Mouse (Mus musculus) neural tube, embryonic 15.5 days (tissue): ENCODE measurements at regions not wholly inside any gene's neighbourhood (a gene's known extent, or its start where the extent isn't known, plus 50 kb on each side); places are given as distances from the start of the nearest gene placed in this dataset.

ENCODE experiments used
- ATAC-seq: fragments of 200-750 bp; cut with Nextera tagmentation; 2 replicates; pipeline ENCODE4 v1.8.0; 2017; ENCODE audit warnings: mild to moderate bottlenecking, moderate TSS enrichment, moderate library complexity; ENCODE audit not compliant: low FRiP score
- H3K27ac ChIP-seq: fragments of 300-500 bp; sonication (generic); replicated peaks from 2 replicates; pipeline ENCODE4 v1.5.1; 2015; ENCODE audit warnings: mild to moderate bottlenecking, inconsistent platforms
- H3K27me3 ChIP-seq: fragments of 300-500 bp; sonication (generic); replicated peaks from 2 replicates; pipeline ENCODE4 v1.6.1; 2015; ENCODE audit warnings: inconsistent platforms
- H3K36me3 ChIP-seq: fragments of 300-500 bp; sonication (generic); 2 replicates; pipeline ENCODE4 v1.6.1; 2015; ENCODE audit warnings: inconsistent platforms
- H3K4me1 ChIP-seq: fragments of 300-500 bp; sonication (generic); 2 replicates; pipeline ENCODE4 v1.6.1; 2015; ENCODE audit warnings: inconsistent platforms
- H3K4me2 ChIP-seq: fragments of 300-500 bp; sonication (generic); 2 replicates; pipeline ENCODE4 v1.6.1; 2015; ENCODE audit warnings: inconsistent platforms, mild to moderate bottlenecking, moderate library complexity
- H3K4me3 ChIP-seq: fragments of 300-500 bp; sonication (generic); replicated peaks from 2 replicates; pipeline ENCODE4 v1.5.1; 2015; ENCODE audit warnings: mild to moderate bottlenecking, inconsistent platforms
- H3K9ac ChIP-seq: fragments of 300-500 bp; sonication (generic); replicated peaks from 2 replicates; pipeline ENCODE4 v1.6.1; 2015; ENCODE audit warnings: mild to moderate bottlenecking, inconsistent platforms
- H3K9me3 ChIP-seq: fragments of 300-500 bp; sonication (generic); replicated peaks from 2 replicates; pipeline ENCODE4 v1.6.1; 2016; ENCODE audit warnings: inconsistent platforms
- WGBS: fragments of 180-500 bp; shearing (Covaris S2); methylation state at CpG from one replicate; pipeline ENCODE4 v1.1.7; 2015; ENCODE audit warnings: mixed read lengths; 5-methylcytosine and 5-hydroxymethylcytosine counted together

DNA sequence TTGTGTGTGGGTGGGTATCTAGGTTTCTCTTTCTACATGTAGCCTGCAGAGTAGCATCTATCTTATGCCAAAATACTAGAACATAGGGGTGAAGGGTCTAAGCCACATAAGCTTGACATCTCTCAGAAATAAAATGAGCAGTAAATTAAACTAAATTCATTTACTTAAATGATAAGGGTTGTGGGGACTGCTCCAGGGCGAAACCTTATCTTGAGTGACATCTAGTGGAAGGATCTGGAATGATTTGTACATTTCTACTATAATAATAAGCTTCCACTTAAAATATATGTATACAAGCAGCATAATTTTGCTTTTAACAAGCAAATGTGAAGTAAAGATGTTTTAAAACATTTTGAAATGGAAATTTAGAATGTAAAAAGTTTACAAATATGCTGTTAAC is 271.4 kb downstream of the Vgll3 start:
- H3K9me3 ChIP-seq = no peaks in the 10 kb centered on the region
- no peak overlapping the region for H3K27ac ChIP-seq
- no peak overlapping the region for H3K9ac ChIP-seq
- 9% methylated on average over 1 of the region's 1 CpGs for whole genome bisulfite sequencing
- H3K36me3 ChIP-seq = no peaks in the 10 kb centered on the region
- no peaks in the 10 kb centered on the region for H3K4me1 ChIP-seq
- no peak overlapping the region for H3K4me3 ChIP-seq
- no peaks in the 10 kb centered on the region for H3K27me3 ChIP-seq
- no peak for ATAC-seq
- no peak overlapping the region for H3K4me2 ChIP-seq

DNA sequence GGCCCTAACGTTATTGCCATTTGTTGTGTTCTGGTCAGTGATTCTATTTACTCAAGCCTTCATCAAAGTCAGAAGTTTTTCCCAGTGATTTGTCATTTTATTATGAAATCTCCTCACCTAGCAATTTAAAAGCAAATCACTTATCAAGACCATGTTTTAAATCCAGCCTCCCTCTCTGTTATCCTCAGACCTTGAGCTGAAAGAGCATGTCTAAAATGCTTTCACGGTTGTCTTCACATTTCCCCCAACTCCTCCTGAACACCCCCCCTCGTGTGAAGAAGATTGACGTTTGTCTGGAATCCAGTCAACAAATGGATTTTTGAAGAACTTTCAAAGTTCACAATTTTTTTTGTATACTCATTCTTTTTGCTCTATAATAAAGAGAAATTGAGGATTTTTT is 277.7 kb downstream of the Vgll3 start:
- Histone ChIP-seq H3K27ac (no peak overlapping the region), H3K27me3 (no peaks in the 10 kb centered on the region), H3K4me2 (no peak overlapping the region), H3K4me3 (no peak overlapping the region), H3K4me1 (0 out of 2 replicates have a peak, but pooled peaks cover 4% of the 10 kb centered on the region), H3K9ac (no peak overlapping the region), H3K36me3 (no peaks in the 10 kb centered on the region), H3K9me3 (no peaks in the 10 kb centered on the region)
- 73% methylated on average over 4 of the region's 4 CpGs for WGBS
- no peak for ATAC-seq

DNA sequence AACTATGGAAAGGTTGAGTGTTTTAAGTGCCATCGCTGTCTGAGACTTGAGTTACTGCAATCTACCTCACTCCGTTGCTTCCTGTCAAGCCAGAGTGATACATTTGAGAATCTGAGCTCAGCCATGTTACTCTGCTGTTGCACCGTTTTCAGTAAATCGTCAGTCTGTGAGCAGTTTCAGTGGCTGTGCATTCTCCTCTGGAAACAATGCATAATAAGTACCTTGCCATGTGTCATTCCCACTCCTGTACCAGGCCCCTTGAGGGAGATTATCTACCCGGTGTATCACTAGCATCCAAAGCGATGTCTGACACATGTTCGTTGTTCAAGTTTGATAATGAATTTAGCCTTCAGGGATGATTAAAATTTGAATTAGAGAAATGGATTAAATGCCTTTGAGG is 280.6 kb downstream of the Vgll3 start:
- WGBS = 32% methylated on average over 7 of the region's 7 CpGs
- peak; percentile 70; the same call in 1 of the 2 replicates for ATAC-seq

DNA sequence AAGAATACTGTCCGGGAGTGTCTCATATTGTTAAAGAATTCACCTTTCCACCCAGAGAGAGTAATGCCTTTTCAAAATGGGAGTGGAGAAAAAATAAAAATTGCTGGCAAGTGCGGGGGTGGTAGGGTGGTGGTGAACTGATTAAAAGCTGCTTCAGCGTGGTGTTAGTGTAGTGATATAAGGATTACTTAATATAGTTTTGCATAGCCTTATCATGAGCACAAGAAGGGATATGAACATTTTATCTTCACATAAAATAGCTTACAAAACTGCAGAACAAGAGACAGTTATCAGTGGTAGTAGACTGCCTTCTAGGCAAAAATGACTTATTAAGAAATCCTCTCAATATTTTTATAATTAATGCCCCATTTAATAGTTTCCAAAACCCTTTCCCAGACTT is 302.9 kb downstream of the Vgll3 start:
- no peaks in the 10 kb centered on the region for H3K9me3 ChIP-seq
- H3K9ac ChIP-seq = no peak overlapping the region
- H3K4me1 ChIP-seq = no peaks in the 10 kb centered on the region
- no peak overlapping the region for H3K4me3 ChIP-seq
- no peaks in the 10 kb centered on the region for H3K27me3 ChIP-seq
- H3K36me3 ChIP-seq = no peaks in the 10 kb centered on the region
- H3K4me2 ChIP-seq = no peak overlapping the region
- no peak for ATAC-seq
- no peak overlapping the region for H3K27ac ChIP-seq
- WGBS = 92% methylated on average over 3 of the region's 3 CpGs

More for the DNA sequence above, 280.6 kb downstream of the Vgll3 start:
- Histone ChIP-seq H3K4me1 (0 out of 2 replicates have a peak, but pooled peaks cover 4% of the 10 kb centered on the region), H3K36me3 (no peaks in the 10 kb centered on the region), H3K4me3 (no peak overlapping the region), H3K4me2 (no peak overlapping the region), H3K27me3 (no peaks in the 10 kb centered on the region), H3K27ac (no peak overlapping the region), H3K9ac (no peak overlapping the region), H3K9me3 (no peaks in the 10 kb centered on the region)

DNA sequence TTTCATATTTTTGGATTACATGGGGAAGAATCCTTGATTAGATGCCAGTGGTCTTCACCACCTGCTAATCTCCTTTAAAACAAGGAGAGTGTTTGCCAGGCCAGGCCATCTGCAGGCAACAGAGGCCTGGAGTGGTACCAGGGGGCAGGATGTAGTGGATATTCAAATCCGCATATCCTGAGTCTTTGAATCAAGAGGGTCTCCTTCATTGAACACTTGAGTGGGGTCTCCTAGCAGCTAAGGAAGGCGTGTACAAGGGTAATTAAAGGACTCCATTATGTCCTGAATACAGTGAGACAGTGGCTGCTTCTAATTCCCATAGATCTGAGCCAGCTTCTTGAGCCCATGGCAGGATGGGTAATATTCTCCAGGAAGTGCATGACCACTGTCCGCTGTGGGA is 322.7 kb downstream of the Vgll3 start:
- no peaks in the 10 kb centered on the region for H3K4me1 ChIP-seq
- H3K27me3 ChIP-seq = no peaks in the 10 kb centered on the region
- WGBS = 76% methylated on average over 3 of the region's 3 CpGs
- H3K27ac ChIP-seq = no peak overlapping the region
- no peak overlapping the region for H3K4me2 ChIP-seq
- no peaks in the 10 kb centered on the region for H3K9me3 ChIP-seq
- no peak for ATAC-seq
- H3K36me3 ChIP-seq = no peaks in the 10 kb centered on the region
- no peak overlapping the region for H3K9ac ChIP-seq
- no peak overlapping the region for H3K4me3 ChIP-seq

DNA sequence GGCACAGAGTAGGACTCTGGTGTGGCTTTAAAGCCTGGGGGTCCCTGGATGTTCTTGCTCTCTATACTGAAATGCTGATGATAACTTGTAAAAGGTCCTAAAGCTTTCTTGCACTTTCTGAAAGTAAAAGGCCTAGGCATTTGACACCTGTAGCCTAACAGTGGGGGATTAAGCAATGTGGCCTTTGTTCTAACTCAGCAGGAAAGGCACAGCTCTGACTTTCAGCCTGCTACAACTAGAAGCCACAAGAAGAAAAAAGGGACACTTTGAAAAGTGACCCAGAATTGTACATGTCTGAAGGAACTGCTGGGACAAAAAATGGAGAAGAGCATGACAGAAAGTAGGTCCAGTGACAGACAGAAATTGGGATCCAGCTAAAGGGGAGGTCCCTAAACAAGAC is 329.7 kb downstream of the Vgll3 start:
- Histone ChIP-seq H3K4me2 (no peak overlapping the region), H3K27me3 (no peaks in the 10 kb centered on the region), H3K4me3 (no peak overlapping the region), H3K4me1 (no peaks in the 10 kb centered on the region), H3K27ac (no peak overlapping the region), H3K36me3 (no peaks in the 10 kb centered on the region), H3K9ac (no peak overlapping the region), H3K9me3 (no peaks in the 10 kb centered on the region)
- no peak for ATAC-seq

DNA sequence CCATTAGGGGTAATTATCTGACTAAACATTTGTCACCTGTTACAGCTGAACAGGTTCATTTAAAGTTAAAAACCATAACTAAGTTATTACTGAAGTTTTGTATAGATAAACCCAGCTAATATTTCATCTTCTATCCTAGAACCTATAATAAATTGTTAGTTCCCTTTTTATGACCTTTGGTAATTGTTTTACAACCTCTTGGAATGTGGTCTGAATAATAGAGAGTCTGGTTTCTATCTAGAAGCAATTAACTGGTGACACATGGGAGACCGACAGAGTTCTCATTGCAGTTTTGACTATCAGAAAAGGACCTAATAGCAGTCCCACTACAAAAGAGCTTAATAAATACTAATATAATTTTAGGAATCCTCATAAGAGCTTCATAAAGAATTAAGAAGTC is 330.2 kb downstream of the Vgll3 start:
- WGBS = 7% methylated on average over 1 of the region's 1 CpGs
- Histone ChIP-seq H3K4me3 (no peak overlapping the region), H3K9ac (no peak overlapping the region), H3K27ac (no peak overlapping the region), H3K36me3 (no peaks in the 10 kb centered on the region), H3K27me3 (no peaks in the 10 kb centered on the region), H3K4me2 (no peak overlapping the region), H3K9me3 (no peaks in the 10 kb centered on the region), H3K4me1 (no peaks in the 10 kb centered on the region)
- ATAC-seq = no peak

DNA sequence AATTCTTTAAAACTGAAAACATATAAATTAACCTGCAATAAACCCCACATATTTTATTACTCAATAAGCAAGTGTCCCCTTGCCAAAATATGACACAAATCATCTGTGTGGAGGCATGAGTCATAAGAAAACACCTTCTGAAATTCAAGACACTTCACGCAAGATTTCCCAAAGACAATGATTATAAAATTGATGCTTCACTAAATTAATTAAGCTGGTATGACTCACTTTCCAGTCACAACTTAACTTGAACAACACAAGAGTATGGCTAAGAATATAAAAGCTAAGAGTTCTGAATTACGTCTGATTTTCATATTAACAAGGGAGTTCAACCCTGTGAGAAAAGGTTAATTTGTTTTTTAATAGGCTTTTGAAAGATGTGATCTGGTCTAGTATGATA is 353.2 kb downstream of the Vgll3 start:
- Histone ChIP-seq H3K4me2 (no peak overlapping the region), H3K27ac (no peak overlapping the region), H3K4me3 (no peak overlapping the region), H3K36me3 (no peaks in the 10 kb centered on the region), H3K9ac (no peak overlapping the region), H3K9me3 (no peaks in the 10 kb centered on the region), H3K4me1 (no peaks in the 10 kb centered on the region), H3K27me3 (no peaks in the 10 kb centered on the region)
- no peak for ATAC-seq
- WGBS = 81% methylated on average over 2 of the region's 2 CpGs

DNA sequence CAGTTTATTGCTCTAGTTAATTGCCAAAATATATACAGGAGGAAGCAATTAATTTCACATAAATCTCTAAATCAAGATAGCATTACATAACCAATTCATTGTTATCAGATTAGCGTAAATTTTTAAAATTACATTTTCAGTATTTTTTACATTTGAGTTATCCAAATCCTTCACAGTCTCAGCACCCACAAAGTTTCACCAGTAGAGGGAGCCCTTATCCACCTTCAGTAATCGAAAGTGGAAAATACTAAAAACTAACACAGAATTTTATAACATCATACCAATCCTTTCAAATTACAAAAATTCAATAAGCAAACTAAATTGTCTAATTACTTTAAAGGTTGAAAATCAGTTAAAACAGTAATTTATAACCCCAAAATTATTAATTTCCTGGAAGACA is 375.7 kb downstream of the Vgll3 start:
- 36% methylated on average over 2 of the region's 2 CpGs for WGBS
- Histone ChIP-seq H3K27me3 (no peaks in the 10 kb centered on the region), H3K9me3 (no peaks in the 10 kb centered on the region), H3K4me3 (no peak overlapping the region), H3K9ac (no peak overlapping the region), H3K27ac (no peak overlapping the region), H3K4me1 (no peaks in the 10 kb centered on the region), H3K4me2 (no peak overlapping the region), H3K36me3 (no peaks in the 10 kb centered on the region)
- no peak for ATAC-seq

DNA sequence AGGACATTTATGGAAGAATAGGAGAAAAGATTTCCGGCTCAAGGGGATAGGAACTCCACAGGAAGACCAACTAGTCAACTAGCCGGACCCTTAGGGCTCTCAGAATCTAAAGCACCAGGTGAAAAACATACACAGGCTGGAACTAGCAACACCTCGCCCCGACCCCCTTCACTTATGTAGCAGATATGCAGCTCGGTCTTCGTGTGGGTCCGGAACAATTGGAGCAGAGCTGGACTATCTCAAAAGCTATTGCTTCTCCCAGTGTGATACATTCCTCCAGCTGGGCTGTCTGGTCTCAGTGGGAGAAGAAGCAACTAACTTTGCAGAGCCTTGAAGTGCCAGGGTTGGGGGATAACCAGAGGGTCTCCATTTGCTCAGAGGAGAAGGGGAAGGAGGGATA is 386.3 kb downstream of the Vgll3 start:
- no peak overlapping the region for H3K4me3 ChIP-seq
- no peak overlapping the region for H3K27ac ChIP-seq
- H3K9ac ChIP-seq = no peak overlapping the region
- ATAC-seq = no peak
- no peaks in the 10 kb centered on the region for H3K4me1 ChIP-seq
- H3K9me3 ChIP-seq = no peaks in the 10 kb centered on the region
- no peak overlapping the region for H3K4me2 ChIP-seq
- 87% methylated on average over 7 of the region's 7 CpGs for WGBS
- H3K36me3 ChIP-seq = no peaks in the 10 kb centered on the region
- H3K27me3 ChIP-seq = no peaks in the 10 kb centered on the region
